Mouse (Mus musculus) neural tube, embryonic 14.5 days (tissue): ENCODE data around the gene Klf12. TPM values are rescaled to one million over a fixed set of nuclear protein-coding genes. Genes with fewer than 3 reads are reported as not detected.

ENCODE experiments used
- ATAC-seq: fragments of 200-750 bp; cut with Nextera tagmentation; 2 replicates; pipeline ENCODE4 v1.8.0; 2017; ENCODE audit warnings: low read depth, mild to moderate bottlenecking, moderate TSS enrichment, moderate library complexity
- H3K27ac ChIP-seq: fragments of 300-500 bp; sonication (generic); 2 replicates; pipeline ENCODE4 v1.5.1; 2014; ENCODE audit warnings: low read depth, mild to moderate bottlenecking, control low read depth, low read length, moderate library complexity, mixed read lengths
- H3K27me3 ChIP-seq: fragments of 300-500 bp; sonication (generic); 2 replicates; pipeline ENCODE4 v1.6.1; 2014; ENCODE audit warnings: low read length; ENCODE audit not compliant: control insufficient read depth, insufficient read depth
- H3K36me3 ChIP-seq: fragments of 300-500 bp; sonication (generic); 2 replicates; pipeline ENCODE4 v1.6.1; 2014; ENCODE audit warnings: low read length, mixed read lengths; ENCODE audit not compliant: control insufficient read depth, insufficient read depth
- H3K4me1 ChIP-seq: fragments of 300-500 bp; sonication (generic); 2 replicates; pipeline ENCODE4 v1.6.1; 2014; ENCODE audit warnings: low read length; ENCODE audit not compliant: control insufficient read depth, insufficient read depth
- H3K4me2 ChIP-seq: fragments of 300-500 bp; sonication (generic); 2 replicates; pipeline ENCODE4 v1.6.1; 2014; ENCODE audit warnings: mild to moderate bottlenecking, low read depth, low read length, control low read depth
- H3K4me3 ChIP-seq: fragments of 300-500 bp; sonication (generic); 2 replicates; pipeline ENCODE4 v1.5.1; 2014; ENCODE audit warnings: low read depth, low read length, control low read depth, mixed read lengths
- H3K9ac ChIP-seq: fragments of 300-500 bp; sonication (generic); replicated peaks from 2 replicates; pipeline ENCODE4 v1.6.1; 2014; ENCODE audit warnings: low read depth, mild to moderate bottlenecking, control low read depth, low read length, mixed read lengths
- H3K9me3 ChIP-seq: fragments of 300-500 bp; sonication (generic); 2 replicates; pipeline ENCODE4 v1.6.1; 2016; ENCODE audit warnings: low read length; ENCODE audit not compliant: control insufficient read depth
- WGBS: fragments of 180-500 bp; shearing (Covaris S2); extraction: QIAGEN DNeasy Blood & Tissue Kit; methylation state at CpG from one replicate; pipeline ENCODE4 v1.1.7; 2014; 5-methylcytosine and 5-hydroxymethylcytosine counted together
- polyA plus RNA-seq: library from polyadenylated mRNA; unstranded; fragments of >200 nt; fragmentation: Nextera tagmentation; extraction: Ambion mirVana; gene quantifications from 2 replicates; pipeline ENCODE4 v1.2.1, GENCODE M21; 2014

The Klf12 gene
- polyA plus RNA-seq, 1 experiment from 2014 or later = 43.7 TPM

DNA sequence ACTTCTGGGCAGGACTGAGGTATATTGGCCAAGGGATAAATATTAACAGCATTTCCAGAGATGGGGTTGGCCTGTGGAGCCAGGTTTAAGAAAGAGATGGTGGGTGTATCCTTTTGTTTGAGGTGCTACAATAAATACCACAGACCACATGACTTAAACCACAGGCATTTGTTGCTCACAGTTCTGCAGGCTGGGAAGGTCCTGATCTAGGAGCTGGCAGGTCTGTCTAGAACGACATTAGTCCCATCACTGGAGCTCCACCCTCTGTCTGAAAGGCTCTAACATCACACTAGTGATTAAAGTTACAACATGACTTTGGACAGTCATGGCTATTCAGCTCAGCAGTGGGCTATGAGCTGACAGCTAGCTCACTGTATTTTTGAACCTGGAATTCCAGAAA lies 457.8 kb downstream of the Klf12 start:
- Histone ChIP-seq H3K36me3 (no peaks in the 10 kb centered on the region), H3K27me3 (no peaks in the 10 kb centered on the region), H3K9ac (no peak overlapping the region), H3K9me3 (no peaks in the 10 kb centered on the region), H3K4me2 (no peak overlapping the region), H3K27ac (no peak overlapping the region), H3K4me3 (no peak overlapping the region), H3K4me1 (no peaks in the 10 kb centered on the region)
- no peak for ATAC-seq
- 50% methylated on average over 1 of the region's 1 CpGs for WGBS
